Mouse (Mus musculus): ENCODE results near the gene Optn. TPM values are rescaled to one million over a fixed set of nuclear protein-coding genes. Genes with fewer than 3 reads are reported as not detected.

Optn gene
- total and polyA plus RNA-seq, 3 experiments = 25.1 to 37.3 (median 28.0) TPM

DNA sequence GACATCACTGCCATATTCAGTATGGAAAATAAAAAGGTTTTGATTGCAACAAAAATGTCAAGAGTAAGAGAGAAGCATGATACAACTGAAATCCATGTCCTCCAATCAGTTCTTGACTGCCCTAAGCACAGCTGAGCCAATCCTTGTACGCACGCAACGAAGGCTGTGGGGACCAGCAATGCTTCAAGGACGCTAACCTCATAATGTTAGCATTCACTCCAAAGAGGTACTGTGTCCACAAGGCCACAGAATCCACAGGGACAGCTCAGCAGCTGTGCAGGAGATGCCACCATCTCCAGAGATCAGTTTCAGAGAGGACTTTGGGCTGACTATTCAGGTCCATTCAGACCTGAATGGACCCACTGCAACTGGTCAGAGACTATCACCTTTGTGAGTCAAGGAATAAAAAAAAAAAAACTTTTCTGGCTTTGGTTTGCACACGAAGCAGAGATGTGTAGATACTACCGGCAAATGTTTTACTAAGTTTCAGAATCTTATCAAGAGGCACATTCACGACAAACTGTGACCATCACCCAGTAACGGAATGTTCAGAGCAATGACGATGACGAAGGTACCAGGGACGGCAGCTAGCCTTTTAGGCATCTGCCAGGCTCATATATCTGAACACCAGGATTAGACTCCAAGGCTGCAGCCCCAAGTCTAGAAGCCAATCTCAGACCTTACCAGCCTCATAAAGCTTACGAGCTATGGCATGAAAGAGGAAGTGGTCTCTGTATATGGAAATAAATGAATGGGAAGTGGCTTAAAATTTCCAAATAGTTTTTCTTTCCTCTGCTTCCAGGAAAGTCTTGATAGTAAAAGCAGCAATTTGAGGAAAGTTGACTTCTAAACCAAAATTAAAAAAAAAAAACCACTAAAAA is 23.3 kb downstream of the Optn start:
- no peak for TF ChIP-seq USF2 (conservative IDR thresholded peaks at IDR 0.05; ENCODE audit: low read depth, low read length)
- no peak for TF ChIP-seq SIN3A (IDR thresholded peaks at IDR 0.05; ENCODE audit: low read length)
- TF ChIP-seq CHD1 (IDR thresholded peaks at IDR 0.05; ENCODE audit: low read depth, low read length) = no peak
- TF ChIP-seq EP300 (IDR thresholded peaks at IDR 0.05; ENCODE audit: low read length) = peak; percentile 79
- no peak overlapping the region for H3K9ac ChIP-seq (ENCODE audit: insufficient read depth, low read depth)
- peak; percentile 45 for DNase-seq (ENCODE audit: extremely low read depth)
- H3K27ac ChIP-seq (ENCODE audit: insufficient read depth, low read depth) = no peak overlapping the region
- in situ Hi-C loops (cut with MboI; ENCODE audit: low pct_ligation_motif_present, low pct_unique_long_range_greater_than_20kb, low sequenced_read_pairs) (no loop called here), dilution Hi-C loops (cut with MboI; ENCODE audit: extremely low pct_ligation_motif_present, extremely low pct_unique_long_range_greater_than_20kb, low sequenced_read_pairs) (no loop called here)
- no peak overlapping the region for H3K4me2 ChIP-seq (ENCODE audit: insufficient read depth, low read depth, poor library complexity, severe bottlenecking)
- peaks cover 11 to 67% of the 10 kb centered on the region in 2 experiments for H3K4me1 ChIP-seq (ENCODE audit: control insufficient read depth in 1 of 2, insufficient read depth in 2 of 2)
- peaks cover 39 to 83% of the 10 kb centered on the region in 2 experiments for H3K36me3 ChIP-seq (replicated peaks in 1 of 2; ENCODE audit: control insufficient read depth in 1 of 2, insufficient read depth in 1 of 2, low read length in 1 of 2)
- H3K4me3 ChIP-seq (replicated peaks in 1 of 3; ENCODE audit: low read depth in 2 of 3, low read length in 2 of 3, poor library complexity in 1 of 3) = no peak overlapping the region
- H3K9me3 ChIP-seq (replicated peaks; ENCODE audit: low read length) = no peaks in the 10 kb centered on the region
- H3K27me3 ChIP-seq (replicated peaks) = no peaks in the 10 kb centered on the region
- no peaks in the 10 kb centered on the region for H3K79me2 ChIP-seq (replicated peaks; ENCODE audit: control insufficient read depth, extremely low read depth, insufficient read depth, poor library complexity, severe bottlenecking)

DNA sequence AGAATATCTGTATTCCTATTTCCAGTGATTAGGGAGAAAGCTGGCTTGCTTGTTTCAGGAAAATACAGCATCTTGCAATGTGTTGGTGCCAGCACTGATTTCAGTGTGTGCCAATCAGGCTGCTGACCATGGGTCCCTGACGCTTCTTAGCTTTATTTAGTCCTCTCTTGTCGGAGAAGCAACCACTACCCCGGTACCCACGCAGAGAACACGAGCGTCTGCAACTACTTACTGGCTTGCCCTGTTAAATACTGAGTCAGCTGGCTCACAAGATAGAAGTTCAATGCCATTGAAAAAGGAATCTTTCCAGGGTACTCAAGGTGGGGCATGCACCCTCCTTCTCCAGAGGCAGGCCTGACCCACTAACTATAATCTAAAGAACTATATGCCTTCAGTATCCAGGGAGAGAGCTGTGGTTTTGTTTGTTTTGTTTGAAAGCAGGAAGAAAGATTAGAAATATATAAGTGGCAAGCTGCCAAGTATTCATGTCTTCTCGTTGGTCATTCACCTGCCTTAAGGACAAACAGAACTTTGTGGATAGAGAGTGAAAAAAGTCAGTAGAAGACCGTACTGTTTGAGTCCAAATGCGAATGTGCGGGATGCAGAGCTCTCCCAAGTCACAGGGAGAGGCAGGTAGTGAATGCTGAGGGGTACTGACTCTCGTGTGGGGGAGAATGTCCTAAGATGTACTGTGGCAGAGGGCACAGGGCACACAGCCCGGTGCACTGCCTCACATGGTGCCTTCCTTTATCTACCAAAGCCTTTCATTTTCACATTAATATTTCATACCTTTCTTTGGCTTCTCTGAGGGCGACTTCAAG is 24.3 kb downstream of the Optn start:
- no peaks in the 10 kb centered on the region for H3K27me3 ChIP-seq (replicated peaks)
- in situ Hi-C loops (cut with MboI; ENCODE audit: low pct_ligation_motif_present, low pct_unique_long_range_greater_than_20kb, low sequenced_read_pairs) (no loop called here), dilution Hi-C loops (cut with MboI; ENCODE audit: extremely low pct_ligation_motif_present, extremely low pct_unique_long_range_greater_than_20kb, low sequenced_read_pairs) (no loop called here)
- no peak for DNase-seq (ENCODE audit: extremely low read depth)
- no peaks in the 10 kb centered on the region for H3K9me3 ChIP-seq (replicated peaks; ENCODE audit: low read length)
- peaks cover 7 to 66% of the 10 kb centered on the region in 2 experiments for H3K4me1 ChIP-seq (ENCODE audit: control insufficient read depth in 1 of 2, insufficient read depth in 2 of 2)
- no peak overlapping the region for H3K9ac ChIP-seq (ENCODE audit: insufficient read depth, low read depth)
- H3K36me3 ChIP-seq (replicated peaks in 1 of 2; ENCODE audit: control insufficient read depth in 1 of 2, insufficient read depth in 1 of 2, low read length in 1 of 2) = peaks cover 43 to 86% of the 10 kb centered on the region in 2 experiments
- no peaks in the 10 kb centered on the region for H3K79me2 ChIP-seq (replicated peaks; ENCODE audit: control insufficient read depth, extremely low read depth, insufficient read depth, poor library complexity, severe bottlenecking)
- no peak overlapping the region for H3K4me2 ChIP-seq (ENCODE audit: insufficient read depth, low read depth, poor library complexity, severe bottlenecking)
- no peak overlapping the region for H3K27ac ChIP-seq (ENCODE audit: insufficient read depth, low read depth)
- H3K4me3 ChIP-seq (replicated peaks in 1 of 3; ENCODE audit: low read depth in 2 of 3, low read length in 2 of 3, poor library complexity in 1 of 3) = no peak overlapping the region
- TF ChIP-seq ETS1 (conservative IDR thresholded peaks at IDR 0.05; ENCODE audit: low read depth, low read length) = no peak
- TF ChIP-seq MYC (IDR thresholded peaks at IDR 0.05; ENCODE audit: low read depth, low read length) = no peak
- no peak for TF ChIP-seq CHD2 (IDR thresholded peaks at IDR 0.05; ENCODE audit: low read length)
- no peak for TF ChIP-seq POLR2A (IDR thresholded peaks at IDR 0.05; ENCODE audit: low read depth, low read length)

DNA sequence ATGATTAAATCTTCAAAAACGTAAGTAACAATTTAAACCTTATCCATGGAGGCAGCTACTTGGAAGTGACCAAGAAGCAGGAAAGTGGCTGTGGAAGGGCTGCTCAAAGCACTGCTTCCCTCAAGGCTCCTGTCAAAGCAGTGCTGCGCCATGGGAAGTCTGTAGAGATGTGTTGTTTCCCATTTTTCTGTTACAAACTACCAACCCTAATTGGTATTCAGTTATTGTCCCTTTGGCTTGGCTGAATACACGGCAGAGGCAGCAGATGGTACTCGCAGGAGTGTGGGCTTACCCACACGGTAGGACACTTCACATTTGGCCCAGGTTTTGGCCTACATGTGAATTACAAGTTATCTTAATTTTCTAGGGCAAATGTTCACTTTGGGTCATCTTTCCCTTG is 25.5 kb downstream of the Optn start:
- H3K27me3 ChIP-seq (replicated peaks) = no peaks in the 10 kb centered on the region
- no peak overlapping the region for H3K4me3 ChIP-seq (replicated peaks in 1 of 3; ENCODE audit: low read depth in 2 of 3, low read length in 2 of 3, poor library complexity in 1 of 3)
- no peak for TF ChIP-seq MEF2A (IDR thresholded peaks at IDR 0.05; ENCODE audit: borderline replicate concordance, low read depth, low read length)
- TF ChIP-seq RCOR1 (conservative IDR thresholded peaks at IDR 0.05; ENCODE audit: low read depth, low read length) = no peak
- TF ChIP-seq MAZ (IDR thresholded peaks at IDR 0.05; ENCODE audit: low read depth, low read length) = no peak
- no peak for TF ChIP-seq MXI1 (IDR thresholded peaks at IDR 0.05; ENCODE audit: low read depth, low read length)
- TF ChIP-seq SIN3A (IDR thresholded peaks at IDR 0.05; ENCODE audit: low read length) = no peak
- TF ChIP-seq CTCF (conservative IDR thresholded peaks at IDR 0.05 in 1 of 2, IDR thresholded peaks at IDR 0.05 in 1 of 2; ENCODE audit: low read depth in 2 of 2, low read length in 2 of 2) = no peak
- no peak for TF ChIP-seq ZKSCAN1 (IDR thresholded peaks at IDR 0.05; ENCODE audit: borderline replicate concordance, low read depth, low read length)
- TF ChIP-seq MYC (IDR thresholded peaks at IDR 0.05; ENCODE audit: low read depth, low read length) = no peak
- no peak for TF ChIP-seq E2F4 (IDR thresholded peaks at IDR 0.05; ENCODE audit: insufficient replicate concordance, low read depth, low read length)
- no peak for TF ChIP-seq UBTF (IDR thresholded peaks at IDR 0.05; ENCODE audit: low read depth, low read length)
- TF ChIP-seq POLR2A (IDR thresholded peaks at IDR 0.05; ENCODE audit: low read depth, low read length) = no peak
- no peak for TF ChIP-seq CHD1 (IDR thresholded peaks at IDR 0.05; ENCODE audit: low read depth, low read length)
- TF ChIP-seq ZNF384 (IDR thresholded peaks at IDR 0.05; ENCODE audit: low read depth, low read length) = no peak
- no peak for TF ChIP-seq GABPA (IDR thresholded peaks at IDR 0.05; ENCODE audit: insufficient replicate concordance, low read depth, low read length)
- no peak for TF ChIP-seq MAFK (IDR thresholded peaks at IDR 0.05; ENCODE audit: insufficient replicate concordance, low read length)
- no peak for TF ChIP-seq TBP (conservative IDR thresholded peaks at IDR 0.05; ENCODE audit: low read depth, low read length)
- peaks cover 37 to 83% of the 10 kb centered on the region in 2 experiments for H3K36me3 ChIP-seq (replicated peaks in 1 of 2; ENCODE audit: control insufficient read depth in 1 of 2, insufficient read depth in 1 of 2, low read length in 1 of 2)
- no peaks in the 10 kb centered on the region for H3K79me2 ChIP-seq (replicated peaks; ENCODE audit: control insufficient read depth, extremely low read depth, insufficient read depth, poor library complexity, severe bottlenecking)
- no peak overlapping the region for H3K27ac ChIP-seq (ENCODE audit: insufficient read depth, low read depth)
- in situ Hi-C loops (cut with MboI; ENCODE audit: low pct_ligation_motif_present, low pct_unique_long_range_greater_than_20kb, low sequenced_read_pairs) = no loop called here
- no peak overlapping the region for H3K9ac ChIP-seq (ENCODE audit: insufficient read depth, low read depth)
- no peaks in the 10 kb centered on the region for H3K9me3 ChIP-seq (replicated peaks; ENCODE audit: low read length)
- DNase-seq (ENCODE audit: extremely low read depth) = no peak
- dilution Hi-C loops (cut with MboI; ENCODE audit: extremely low pct_ligation_motif_present, extremely low pct_unique_long_range_greater_than_20kb, low sequenced_read_pairs) = no loop called here
- H3K4me2 ChIP-seq (ENCODE audit: insufficient read depth, low read depth, poor library complexity, severe bottlenecking) = no peak overlapping the region
- peaks cover 7 to 66% of the 10 kb centered on the region in 2 experiments for H3K4me1 ChIP-seq (ENCODE audit: control insufficient read depth in 1 of 2, insufficient read depth in 2 of 2)

Data from CH12.LX (cell line).